Mouse (Mus musculus) lung, adult 2 months (tissue): ENCODE data around the gene Riox2.

Source experiments
- CTCF ChIP-seq: fragments of 200-500 bp; IDR thresholded peaks from 2 replicates; pipeline ENCODE4 v1.5.1; 2011; ENCODE audit warnings: mild to moderate bottlenecking, low read length, control low read depth; ENCODE audit not compliant: insufficient read depth
- POLR2A ChIP-seq: fragments of 200-500 bp; IDR thresholded peaks from 2 replicates; pipeline ENCODE4 v1.6.1; 2011; ENCODE audit warnings: low read depth, mild to moderate bottlenecking, control low read depth, low read length, borderline replicate concordance; ENCODE audit errors: extremely low read depth

DNA sequence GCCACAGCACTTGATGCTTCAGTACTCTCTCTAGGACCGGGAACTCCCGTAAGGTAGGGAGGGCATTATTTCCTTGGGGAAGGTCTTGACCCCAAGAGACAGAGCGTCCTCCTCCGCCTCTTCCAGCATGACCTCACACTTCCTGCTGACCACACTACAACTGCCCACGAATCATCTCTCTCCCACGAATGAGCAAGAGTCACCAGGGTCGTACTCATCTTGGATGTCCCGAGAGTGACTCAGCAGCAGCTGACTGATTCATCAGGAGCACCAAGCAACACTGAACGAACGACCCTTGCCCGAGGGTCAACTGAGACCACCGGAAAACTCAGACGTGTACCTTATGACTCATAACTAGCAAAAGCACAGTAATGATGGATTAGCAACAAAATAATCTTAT, 58.0 kb downstream of the Riox2 start:
- no peak for TF ChIP-seq POLR2A
- TF ChIP-seq CTCF = no peak
